Mouse (Mus musculus) embryonic facial prominence, embryonic 10.5 days (tissue): ENCODE results near the gene Znrf2. TPM values are rescaled to one million over a fixed set of nuclear protein-coding genes. Genes with fewer than 3 reads are reported as not detected.

ENCODE experiments used
- DNase-seq: peaks from one replicate; pipeline ENCODE4 v3.0.0-alpha.2; 2017; ENCODE audit warnings: low spot score
- H3K27ac ChIP-seq: fragments of 300-500 bp; sonication (generic); replicated peaks from 2 replicates; pipeline ENCODE4 v1.5.1; 2016; ENCODE audit warnings: mild to moderate bottlenecking
- H3K27me3 ChIP-seq: fragments of 300-500 bp; sonication (generic); replicated peaks from 2 replicates; pipeline ENCODE4 v1.6.1; 2016; ENCODE audit warnings: low read depth, mild to moderate bottlenecking; ENCODE audit not compliant: poor library complexity, severe bottlenecking
- H3K36me3 ChIP-seq: fragments of 300-500 bp; sonication (generic); replicated peaks from 2 replicates; pipeline ENCODE4 v1.6.1; 2016; ENCODE audit warnings: mild to moderate bottlenecking, moderate library complexity
- H3K4me1 ChIP-seq: fragments of 300-500 bp; sonication (generic); 2 replicates; pipeline ENCODE4 v1.6.1; 2016
- H3K4me3 ChIP-seq: fragments of 300-500 bp; sonication (generic); 2 replicates; pipeline ENCODE4 v1.5.1; 2016; ENCODE audit warnings: mild to moderate bottlenecking, moderate library complexity
- H3K9me3 ChIP-seq: fragments of 300-500 bp; sonication (generic); 2 replicates; pipeline ENCODE4 v1.6.1; 2016; ENCODE audit warnings: mild to moderate bottlenecking
- WGBS: fragments of 180-500 bp; shearing (Covaris S2); methylation state at CpG from one replicate; pipeline ENCODE4 v1.1.7; 2016; 5-methylcytosine and 5-hydroxymethylcytosine counted together
- polyA plus RNA-seq: library from polyadenylated mRNA; unstranded; fragments of >200 nt; fragmentation: Nextera tagmentation; extraction: Ambion mirVana; gene quantifications from 2 replicates; pipeline ENCODE4 v1.2.1, GENCODE M21; 2016

The Znrf2 gene
- polyA plus RNA-seq, 1 experiment from 2014 or later, result 2.5 TPM

- no peak for DNase-seq
- H3K4me3 ChIP-seq, result no peak overlapping the region
- H3K27me3 ChIP-seq, result no peaks in the 10 kb centered on the region
- H3K27ac ChIP-seq, result no peak overlapping the region
- no peaks in the 10 kb centered on the region for H3K9me3 ChIP-seq
- H3K36me3 ChIP-seq, result peaks cover 10% of the 10 kb centered on the region; the same call in 1 of the 2 replicates
- H3K4me1 ChIP-seq, result peaks cover 3% of the 10 kb centered on the region; the same call in 1 of the 2 replicates
Measured at GRCm38 (mm10) chr6:54860180-54860579, 43.5 kb downstream of the Znrf2 start.

- Histone ChIP-seq H3K4me3 (no peak overlapping the region), H3K4me1 (peaks cover 7% of the 10 kb centered on the region), H3K27me3 (no peaks in the 10 kb centered on the region), H3K9me3 (no peaks in the 10 kb centered on the region), H3K36me3 (peaks cover 10% of the 10 kb centered on the region; the same call in 1 of the 2 replicates), H3K27ac (no peak overlapping the region)
- WGBS, result 87% methylated on average over 5 of the region's 5 CpGs
- no peak for DNase-seq
Measured at GRCm38 (mm10) chr6:54866731-54867410, 50.2 kb downstream of the Znrf2 start.

GRCm38 (mm10) chr6:54867411-54867745 lies 50.7 kb downstream of the Znrf2 start:
- H3K27ac ChIP-seq, result no peak overlapping the region
- no peaks in the 10 kb centered on the region for H3K27me3 ChIP-seq
- no peak for DNase-seq
- no peak overlapping the region for H3K4me3 ChIP-seq
- H3K9me3 ChIP-seq, result no peaks in the 10 kb centered on the region
- peaks cover 7% of the 10 kb centered on the region for H3K4me1 ChIP-seq
- WGBS, result 65% methylated on average over 4 of the region's 4 CpGs
- H3K36me3 ChIP-seq, result peaks cover 10% of the 10 kb centered on the region; the same call in 1 of the 2 replicates

- 89% methylated on average over 5 of the region's 5 CpGs for WGBS
- Histone ChIP-seq H3K27me3 (no peaks in the 10 kb centered on the region), H3K27ac (no peak overlapping the region), H3K4me1 (peaks cover 13% of the 10 kb centered on the region), H3K4me3 (no peak overlapping the region), H3K9me3 (no peaks in the 10 kb centered on the region), H3K36me3 (no peaks in the 10 kb centered on the region)
- DNase-seq, result no peak
Measured at GRCm38 (mm10) chr6:54873029-54873428, 56.3 kb downstream of the Znrf2 start.

- DNase-seq, result no peak
- H3K36me3 ChIP-seq, result peaks cover 5% of the 10 kb centered on the region
- WGBS, result 45% methylated on average over 5 of the region's 5 CpGs
Measured at GRCm38 (mm10) chr6:54876782-54877181, 60.1 kb downstream of the Znrf2 start.

GRCm38 (mm10) chr6:54877651-54878050 lies 60.9 kb downstream of the Znrf2 start:
- H3K4me1 ChIP-seq, result peaks cover 8% of the 10 kb centered on the region
- 90% methylated on average over 3 of the region's 3 CpGs for WGBS
- no peaks in the 10 kb centered on the region for H3K9me3 ChIP-seq
- no peak for DNase-seq
- H3K4me3 ChIP-seq, result no peak overlapping the region
- no peak overlapping the region for H3K27ac ChIP-seq
- peaks cover 5% of the 10 kb centered on the region for H3K36me3 ChIP-seq
- no peaks in the 10 kb centered on the region for H3K27me3 ChIP-seq

More at GRCm38 (mm10) chr6:54876782-54877181, 60.1 kb downstream of the Znrf2 start:
- H3K9me3 ChIP-seq, result no peaks in the 10 kb centered on the region
- H3K4me3 ChIP-seq, result no peak overlapping the region
- no peak overlapping the region for H3K27ac ChIP-seq
- H3K27me3 ChIP-seq, result no peaks in the 10 kb centered on the region
- H3K4me1 ChIP-seq, result peaks cover 9% of the 10 kb centered on the region

- DNase-seq, result no peak
- Histone ChIP-seq H3K4me1 (peaks cover 3% of the 10 kb centered on the region), H3K27me3 (no peaks in the 10 kb centered on the region), H3K36me3 (peaks cover 5% of the 10 kb centered on the region), H3K4me3 (no peak overlapping the region), H3K9me3 (no peaks in the 10 kb centered on the region), H3K27ac (no peak overlapping the region)
Measured at GRCm38 (mm10) chr6:54878546-54878945, 61.8 kb downstream of the Znrf2 start.

GRCm38 (mm10) chr6:54880086-54880485 lies 63.4 kb downstream of the Znrf2 start:
- no peak overlapping the region for H3K27ac ChIP-seq
- peaks cover 3% of the 10 kb centered on the region; the same call in 1 of the 2 replicates for H3K4me1 ChIP-seq
- WGBS, result 93% methylated on average over 4 of the region's 4 CpGs
- H3K4me3 ChIP-seq, result no peak overlapping the region
- peaks cover 5% of the 10 kb centered on the region for H3K36me3 ChIP-seq
- no peak for DNase-seq
- H3K9me3 ChIP-seq, result no peaks in the 10 kb centered on the region
- no peaks in the 10 kb centered on the region for H3K27me3 ChIP-seq

- WGBS, result 92% methylated on average over 2 of the region's 2 CpGs
Measured at GRCm38 (mm10) chr6:54883424-54883823, 66.7 kb downstream of the Znrf2 start.

GRCm38 (mm10) chr6:54886195-54886594 lies 69.5 kb downstream of the Znrf2 start:
- no peak for DNase-seq
- 54% methylated on average over 7 of the region's 7 CpGs for WGBS
- no peaks in the 10 kb centered on the region for H3K9me3 ChIP-seq

More at GRCm38 (mm10) chr6:54883424-54883823, 66.7 kb downstream of the Znrf2 start:
- peaks cover 5% of the 10 kb centered on the region for H3K36me3 ChIP-seq
- H3K4me3 ChIP-seq, result no peak overlapping the region
- no peak for DNase-seq
- no peaks in the 10 kb centered on the region for H3K9me3 ChIP-seq
- no peak overlapping the region for H3K27ac ChIP-seq
- no peaks in the 10 kb centered on the region for H3K27me3 ChIP-seq
- peaks cover 7% of the 10 kb centered on the region for H3K4me1 ChIP-seq

GRCm38 (mm10) chr6:54890221-54890620 lies 73.5 kb downstream of the Znrf2 start:
- WGBS, result 66% methylated on average over 9 of the region's 9 CpGs
- Histone ChIP-seq H3K4me3 (no peak overlapping the region), H3K4me1 (peaks cover 7% of the 10 kb centered on the region), H3K27ac (no peak overlapping the region), H3K36me3 (no peaks in the 10 kb centered on the region), H3K27me3 (no peaks in the 10 kb centered on the region), H3K9me3 (no peaks in the 10 kb centered on the region)
- no peak for DNase-seq

More at GRCm38 (mm10) chr6:54886195-54886594, 69.5 kb downstream of the Znrf2 start:
- Histone ChIP-seq H3K27ac (no peak overlapping the region), H3K4me3 (no peak overlapping the region), H3K36me3 (no peaks in the 10 kb centered on the region), H3K4me1 (peaks cover 7% of the 10 kb centered on the region), H3K27me3 (no peaks in the 10 kb centered on the region)

- Histone ChIP-seq H3K9me3 (no peaks in the 10 kb centered on the region), H3K4me3 (no peak overlapping the region), H3K4me1 (peaks cover 3% of the 10 kb centered on the region), H3K27ac (no peak overlapping the region), H3K27me3 (no peaks in the 10 kb centered on the region), H3K36me3 (no peaks in the 10 kb centered on the region)
- no peak for DNase-seq
- WGBS, result 91% methylated on average over 3 of the region's 3 CpGs
Measured at GRCm38 (mm10) chr6:54891384-54891783, 74.7 kb downstream of the Znrf2 start.

GRCm38 (mm10) chr6:54900256-54900655 lies 83.5 kb downstream of the Znrf2 start:
- Histone ChIP-seq H3K27ac (no peak overlapping the region), H3K27me3 (no peaks in the 10 kb centered on the region), H3K4me1 (no peaks in the 10 kb centered on the region), H3K9me3 (no peaks in the 10 kb centered on the region), H3K36me3 (no peaks in the 10 kb centered on the region), H3K4me3 (no peak overlapping the region)
- WGBS, result 97% methylated on average over 2 of the region's 2 CpGs
- no peak for DNase-seq
